ENCODE assay signal across 8 mouse cellular contexts in the genomic region with DNA sequence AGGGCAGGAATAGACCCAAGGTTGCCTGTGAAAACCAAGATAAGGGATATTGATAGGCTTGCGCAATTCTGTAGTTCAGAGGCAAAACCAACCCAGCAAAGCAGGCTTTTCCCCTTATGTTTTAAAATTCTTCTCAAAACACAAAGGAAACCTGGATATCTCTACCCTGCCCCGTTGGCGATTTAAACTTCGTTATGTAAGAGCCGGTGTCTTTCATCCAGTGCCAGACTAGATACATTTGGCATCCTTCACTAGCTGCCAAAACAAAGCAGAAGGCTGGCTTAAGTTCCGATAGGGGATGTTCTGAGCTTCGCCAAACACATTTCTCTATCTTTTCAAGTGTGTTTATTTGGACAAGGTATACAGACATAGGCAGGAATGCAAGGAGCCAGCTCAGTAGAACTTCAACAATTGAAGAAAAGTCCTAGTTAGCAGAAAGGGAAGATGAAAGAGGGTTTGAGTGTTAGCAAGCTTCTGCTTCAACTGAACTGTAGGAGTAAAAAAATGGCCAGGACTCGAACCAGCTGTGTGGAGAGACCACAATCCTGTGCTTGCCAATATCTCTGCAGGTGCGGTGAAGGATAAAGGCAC.
A peak's percentile ranks its signal among the peaks of the same experiment; 100 is the strongest.
DNase-seq lines count a peak whose midpoint lies in the region; ATAC-seq and TF ChIP-seq lines count a peak whose summit lies in the region.

No protein-coding gene starts in this region.

- TF ChIP-seq CTCF in heart, postnatal 0 days (IDR thresholded peaks at IDR 0.05; ENCODE audit: low read depth): no peak

- H3K4me1 ChIP-seq in heart, embryonic 13.5 days: peaks cover 58% of the 10 kb centered on the region
- peaks cover 15% of the 10 kb centered on the region for H3K4me1 ChIP-seq in heart, postnatal 0 days (ENCODE audit: control insufficient read depth, insufficient read depth)

- intact Hi-C loops in heart, postnatal 25 days (cut with DNase I): no loop called here

- H3K9ac ChIP-seq in heart, embryonic 13.5 days: no peak overlapping the region
- no peak overlapping the region for H3K9ac ChIP-seq in heart, postnatal 0 days (replicated peaks; ENCODE audit: low read depth, low read length)

- ATAC-seq in heart, embryonic 13.5 days (ENCODE audit: extremely low read depth, insufficient number of reproducible peaks, low FRiP score, low TSS enrichment): no peak
- no peak for ATAC-seq in heart, postnatal 0 days (ENCODE audit: insufficient read depth, low read depth)
- peak; percentile 63 for ATAC-seq in megakaryocyte-erythroid progenitor cell, adult 5-6 weeks (replicated peaks; ENCODE audit: low FRiP score, low TSS enrichment, poor library complexity, severe bottlenecking)

- peak overlapping the region; percentile 59 for H3K27ac ChIP-seq in heart, embryonic 13.5 days (replicated peaks)
- peak overlapping the region; percentile 56 for H3K27ac ChIP-seq in heart, postnatal 0 days (ENCODE audit: low read depth)

- no peak for TF ChIP-seq EP300 in heart, postnatal 0 days (IDR thresholded peaks at IDR 0.05; ENCODE audit: low read depth)

- WGBS in heart, embryonic 13.5 days: 33% methylated on average over 9 of the region's 9 CpGs
- WGBS in heart, postnatal 0 days: 19% methylated on average over 9 of the region's 9 CpGs

- H3K4me2 ChIP-seq in heart, embryonic 13.5 days: no peak overlapping the region
- no peak overlapping the region for H3K4me2 ChIP-seq in heart, postnatal 0 days (ENCODE audit: low read depth, low read length)

- no peak for DNase-seq in heart, postnatal 25 days (ENCODE audit: low spot score)
- peak; percentile 87 for DNase-seq in CD4-positive helper T cell, adult 2 months (ENCODE audit: low read depth, low spot score)
- DNase-seq in cerebellum, adult 11-12 months: peak; percentile 76
- DNase-seq in heart, postnatal 0 days (ENCODE audit: low spot score): peak; percentile 70
- DNase-seq in left cerebral cortex, adult 11 months (ENCODE audit: low spot score): no peak
- no peak for DNase-seq in spleen, postnatal 4 days (ENCODE audit: low spot score in 2 of 2)

- H3K4me3 ChIP-seq in heart, embryonic 13.5 days: no peak overlapping the region
- no peak overlapping the region for H3K4me3 ChIP-seq in heart, postnatal 0 days (ENCODE audit: low read depth, low read length)

- H3K27me3 ChIP-seq in heart, embryonic 13.5 days (replicated peaks): no peaks in the 10 kb centered on the region
- no peaks in the 10 kb centered on the region for H3K27me3 ChIP-seq in heart, postnatal 0 days (ENCODE audit: control insufficient read depth, insufficient read depth, low read length)

- peaks cover 5% of the 10 kb centered on the region for H3K36me3 ChIP-seq in heart, embryonic 13.5 days
- peaks cover 36% of the 10 kb centered on the region for H3K36me3 ChIP-seq in heart, postnatal 0 days (replicated peaks; ENCODE audit: control insufficient read depth, insufficient read depth, low read length)

- no peaks in the 10 kb centered on the region for H3K9me3 ChIP-seq in heart, embryonic 13.5 days
- no peaks in the 10 kb centered on the region for H3K9me3 ChIP-seq in heart, postnatal 0 days (replicated peaks; ENCODE audit: control insufficient read depth, low read length)

Comparison
In these comparisons a context has a peak if more than half of its experiments do, and no peak if none do; other contexts are left out.
1. DNase-seq: peak in CD4-positive helper T cell, adult 2 months (single experiment), cerebellum, adult 11-12 months (single experiment) and heart, postnatal 0 days (single experiment); none in heart, postnatal 25 days (single experiment), left cerebral cortex, adult 11 months (single experiment) and spleen, postnatal 4 days (0 of 2).